Mouse (Mus musculus) heart, embryonic 16.5 days (tissue): ENCODE results near the gene Fosb. TPM values are rescaled to one million over a fixed set of nuclear protein-coding genes. Genes with fewer than 3 reads are reported as not detected.

Experiments
- ATAC-seq: fragments of 200-750 bp; cut with Nextera tagmentation; replicated peaks from 2 replicates; pipeline ENCODE4 v1.8.0; 2017; ENCODE audit warnings: moderate number of reproducible peaks; ENCODE audit not compliant: insufficient read depth, low FRiP score; ENCODE audit errors: extremely low read depth
- H3K27ac ChIP-seq: fragments of 300-500 bp; sonication (generic); 2 replicates; pipeline ENCODE4 v1.5.1; 2014; ENCODE audit warnings: mild to moderate bottlenecking, low read length, control low read depth, moderate library complexity
- H3K27me3 ChIP-seq: fragments of 300-500 bp; sonication (generic); 2 replicates; pipeline ENCODE4 v1.6.1; 2014; ENCODE audit warnings: low read length, mixed read lengths; ENCODE audit not compliant: control insufficient read depth, insufficient read depth
- H3K36me3 ChIP-seq: fragments of 300-500 bp; sonication (generic); 2 replicates; pipeline ENCODE4 v1.6.1; 2014; ENCODE audit not compliant: control insufficient read depth, insufficient read depth
- H3K4me1 ChIP-seq: fragments of 300-500 bp; sonication (generic); 2 replicates; pipeline ENCODE4 v1.6.1; 2014; ENCODE audit warnings: low read length, mixed read lengths; ENCODE audit not compliant: control insufficient read depth, insufficient read depth
- H3K4me2 ChIP-seq: fragments of 300-500 bp; sonication (generic); 2 replicates; pipeline ENCODE4 v1.6.1; 2014; ENCODE audit warnings: low read depth, mild to moderate bottlenecking, control low read depth, low read length
- H3K4me3 ChIP-seq: fragments of 300-500 bp; sonication (generic); 2 replicates; pipeline ENCODE4 v1.5.1; 2014; ENCODE audit warnings: mild to moderate bottlenecking, control low read depth, low read length
- H3K9ac ChIP-seq: fragments of 300-500 bp; sonication (generic); 2 replicates; pipeline ENCODE4 v1.6.1; 2014; ENCODE audit warnings: low read length, control low read depth
- H3K9me3 ChIP-seq: fragments of 300-500 bp; sonication (generic); replicated peaks from 2 replicates; pipeline ENCODE4 v1.6.1; 2016; ENCODE audit warnings: low read length; ENCODE audit not compliant: control insufficient read depth
- WGBS: fragments of 180-500 bp; shearing (Covaris S2); extraction: QIAGEN DNeasy Blood & Tissue Kit; methylation state at CpG from one replicate; pipeline ENCODE4 v1.1.7; 2014; 5-methylcytosine and 5-hydroxymethylcytosine counted together
- polyA plus RNA-seq: library from polyadenylated mRNA; unstranded; fragments of >200 nt; fragmentation: Nextera tagmentation; extraction: Ambion mirVana; gene quantifications from 2 replicates; pipeline ENCODE4 v1.2.1, GENCODE M21; 2015

The Fosb gene
- polyA plus RNA-seq, 1 experiment from 2014 or later: 0.24 TPM

DNA sequence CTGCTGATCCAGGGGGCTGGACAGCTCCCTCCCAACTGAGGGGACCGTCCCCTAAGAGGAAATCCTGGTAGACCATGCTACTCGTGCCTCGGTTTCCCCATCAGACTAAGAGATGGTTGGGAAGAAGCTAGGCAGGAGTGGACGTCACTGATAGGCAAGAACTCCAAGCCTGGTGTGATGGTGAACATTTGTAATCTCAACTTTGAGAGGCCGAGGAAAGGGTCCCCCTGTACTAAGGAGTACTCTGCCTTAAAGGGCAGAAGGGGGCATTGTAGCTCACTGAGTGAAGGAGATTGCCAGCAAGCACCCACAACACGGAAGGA, 4.5 kb downstream of the Fosb start:
- no peaks in the 10 kb centered on the region for H3K9me3 ChIP-seq
- WGBS: 8% methylated on average over 6 of the region's 6 CpGs
- no peaks in the 10 kb centered on the region for H3K36me3 ChIP-seq
- H3K4me2 ChIP-seq: peak overlapping the region; percentile 77
- no peak overlapping the region for H3K27ac ChIP-seq
- H3K4me3 ChIP-seq: peak overlapping the region; percentile 55
- no peak for ATAC-seq
- peaks cover 35% of the 10 kb centered on the region for H3K4me1 ChIP-seq
- H3K9ac ChIP-seq: peak overlapping the region; percentile 65; the same call in 1 of the 2 replicates
- H3K27me3 ChIP-seq: peaks cover 50% of the 10 kb centered on the region

DNA sequence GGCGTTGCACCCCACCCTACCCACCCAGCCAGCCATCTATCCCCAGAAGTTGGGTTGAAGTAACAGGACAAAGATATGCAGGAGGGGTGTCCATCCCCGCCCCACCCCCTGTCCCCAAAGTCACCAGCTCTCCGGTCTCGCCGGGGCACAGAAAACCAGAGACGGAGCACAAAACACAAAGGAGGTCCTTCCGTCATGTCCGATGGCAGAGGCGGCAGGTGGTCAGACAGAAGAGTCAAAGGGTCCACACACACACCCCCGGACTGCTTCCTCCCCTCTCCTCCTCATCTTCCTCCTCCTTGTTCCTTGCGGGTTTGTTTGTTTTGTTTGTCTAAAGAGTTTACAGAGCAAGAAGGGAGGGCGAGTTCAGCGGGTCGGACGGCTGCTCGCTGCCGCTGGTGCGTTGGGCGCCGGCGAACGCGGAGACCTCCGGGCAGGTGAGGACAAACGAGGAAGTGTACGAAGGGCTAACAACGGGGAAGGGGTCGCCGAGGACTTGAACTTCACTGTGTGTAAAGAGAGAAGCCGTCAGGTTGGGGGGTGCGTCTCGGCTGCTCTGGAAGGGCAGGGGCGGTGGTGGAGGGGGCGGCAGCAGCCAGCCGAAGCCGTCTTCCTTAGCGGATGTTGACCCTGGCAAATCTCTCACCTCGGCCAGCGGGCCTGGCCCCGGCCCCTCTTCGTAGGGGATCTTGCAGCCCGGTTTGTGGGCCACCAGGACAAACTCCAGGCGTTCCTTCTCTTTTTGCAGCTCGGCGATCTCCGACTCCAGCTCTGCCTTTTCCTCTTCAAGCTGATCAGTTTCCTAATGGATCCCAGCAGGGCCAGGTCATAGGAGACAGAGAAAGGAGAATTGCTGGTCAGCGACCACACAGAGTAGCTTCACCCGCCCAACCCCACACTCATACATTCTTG, 5.1 kb downstream of the Fosb start:
- Histone ChIP-seq H3K9me3 (no peaks in the 10 kb centered on the region), H3K27me3 (peaks cover 50% of the 10 kb centered on the region), H3K4me3 (peak overlapping the region; percentile 55), H3K9ac (peak overlapping the region; percentile 65), H3K36me3 (no peaks in the 10 kb centered on the region), H3K4me1 (peaks cover 35% of the 10 kb centered on the region), H3K4me2 (peak overlapping the region; percentile 77), H3K27ac (no peak overlapping the region)
- ATAC-seq: no peak
- WGBS: 3% methylated on average over 48 of the region's 48 CpGs

DNA sequence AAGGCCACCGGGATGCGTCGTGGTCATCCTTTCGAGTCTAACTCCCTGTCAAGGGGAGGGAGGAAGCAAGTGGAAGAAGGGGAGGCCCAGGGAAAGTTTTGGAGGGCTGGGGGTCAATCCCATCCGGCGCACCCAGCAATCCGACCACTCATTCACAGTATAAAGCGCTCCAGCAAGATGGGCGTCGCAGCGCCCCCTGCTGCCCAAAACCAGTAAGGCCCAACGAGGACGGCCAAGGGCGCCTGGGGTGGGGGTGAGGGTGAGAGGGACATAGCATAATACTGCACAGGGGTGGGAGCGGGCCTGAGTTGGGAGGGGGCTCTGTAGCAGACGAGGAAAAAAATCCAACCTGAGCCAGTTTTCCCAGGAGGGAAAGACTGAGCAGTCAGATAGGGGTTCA, 6.1 kb downstream of the Fosb start:
- WGBS: under 1% methylated on average over 16 of the region's 16 CpGs
- Histone ChIP-seq H3K9ac (peak overlapping the region; percentile 61; the same call in 1 of the 2 replicates), H3K27me3 (peaks cover 50% of the 10 kb centered on the region), H3K36me3 (no peaks in the 10 kb centered on the region), H3K4me2 (peak overlapping the region; percentile 77), H3K27ac (no peak overlapping the region), H3K9me3 (no peaks in the 10 kb centered on the region), H3K4me1 (peaks cover 31% of the 10 kb centered on the region), H3K4me3 (peak overlapping the region; percentile 55)
- no peak for ATAC-seq

DNA sequence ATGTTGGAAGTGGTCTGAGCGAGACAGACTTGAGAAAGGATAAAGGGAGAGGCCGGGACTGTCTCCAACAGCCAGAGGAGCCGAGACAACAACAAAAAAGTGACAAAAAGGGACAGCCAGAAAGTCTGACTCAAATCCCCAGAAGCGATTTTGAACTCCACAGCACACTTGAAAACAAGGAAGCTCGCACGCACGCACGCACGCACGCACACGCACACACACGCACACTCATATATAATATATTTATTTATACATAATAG, 6.9 kb downstream of the Fosb start:
- no peak for ATAC-seq
- Histone ChIP-seq H3K27ac (no peak overlapping the region), H3K27me3 (peaks cover 50% of the 10 kb centered on the region), H3K4me3 (no peak overlapping the region), H3K36me3 (no peaks in the 10 kb centered on the region), H3K9me3 (no peaks in the 10 kb centered on the region), H3K4me2 (no peak overlapping the region), H3K4me1 (peaks cover 31% of the 10 kb centered on the region), H3K9ac (no peak overlapping the region)
- WGBS: 85% methylated on average over 12 of the region's 12 CpGs

DNA sequence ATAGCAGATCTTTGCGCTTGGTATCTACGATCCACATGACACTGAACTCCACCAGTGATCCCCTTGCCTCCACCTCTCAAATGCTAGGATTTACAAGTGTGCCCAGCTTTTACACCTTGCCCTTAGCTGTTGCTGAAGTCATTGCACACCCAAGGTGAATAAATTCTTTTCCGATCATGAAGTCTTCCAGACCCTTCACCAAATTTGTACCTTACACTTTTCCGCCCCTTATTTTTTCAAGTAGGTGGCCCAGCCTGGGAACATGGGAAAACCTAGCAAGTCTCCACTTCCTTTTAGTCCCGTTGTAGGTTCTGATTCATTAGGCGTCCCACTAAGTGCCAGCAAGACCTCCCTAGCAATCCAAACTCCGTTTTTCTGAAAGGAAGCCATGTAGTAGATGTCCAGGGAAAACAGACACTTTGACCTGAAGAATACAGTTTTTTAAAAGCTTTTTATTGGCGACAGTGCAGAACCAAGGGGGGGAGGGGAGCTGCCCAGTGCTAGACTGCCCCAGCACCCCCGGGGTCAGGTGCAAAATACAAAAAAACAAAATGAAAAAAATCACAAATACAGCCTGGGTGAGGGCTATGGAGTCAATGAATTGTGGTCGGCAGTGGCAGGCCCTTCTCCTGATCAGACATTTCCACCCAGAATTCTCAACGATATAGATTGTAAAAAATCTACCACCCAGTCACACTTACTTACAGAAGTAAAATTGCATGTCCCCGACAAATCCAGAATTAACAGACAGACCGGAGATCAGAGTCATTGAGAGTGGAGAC, 7.4 kb downstream of the Fosb start:
- Histone ChIP-seq H3K4me1 (peaks cover 25% of the 10 kb centered on the region), H3K4me3 (no peak overlapping the region), H3K9ac (no peak overlapping the region), H3K4me2 (no peak overlapping the region), H3K36me3 (no peaks in the 10 kb centered on the region), H3K9me3 (no peaks in the 10 kb centered on the region), H3K27me3 (peaks cover 50% of the 10 kb centered on the region), H3K27ac (no peak overlapping the region)
- no peak for ATAC-seq
- WGBS: 51% methylated on average over 13 of the region's 13 CpGs

DNA sequence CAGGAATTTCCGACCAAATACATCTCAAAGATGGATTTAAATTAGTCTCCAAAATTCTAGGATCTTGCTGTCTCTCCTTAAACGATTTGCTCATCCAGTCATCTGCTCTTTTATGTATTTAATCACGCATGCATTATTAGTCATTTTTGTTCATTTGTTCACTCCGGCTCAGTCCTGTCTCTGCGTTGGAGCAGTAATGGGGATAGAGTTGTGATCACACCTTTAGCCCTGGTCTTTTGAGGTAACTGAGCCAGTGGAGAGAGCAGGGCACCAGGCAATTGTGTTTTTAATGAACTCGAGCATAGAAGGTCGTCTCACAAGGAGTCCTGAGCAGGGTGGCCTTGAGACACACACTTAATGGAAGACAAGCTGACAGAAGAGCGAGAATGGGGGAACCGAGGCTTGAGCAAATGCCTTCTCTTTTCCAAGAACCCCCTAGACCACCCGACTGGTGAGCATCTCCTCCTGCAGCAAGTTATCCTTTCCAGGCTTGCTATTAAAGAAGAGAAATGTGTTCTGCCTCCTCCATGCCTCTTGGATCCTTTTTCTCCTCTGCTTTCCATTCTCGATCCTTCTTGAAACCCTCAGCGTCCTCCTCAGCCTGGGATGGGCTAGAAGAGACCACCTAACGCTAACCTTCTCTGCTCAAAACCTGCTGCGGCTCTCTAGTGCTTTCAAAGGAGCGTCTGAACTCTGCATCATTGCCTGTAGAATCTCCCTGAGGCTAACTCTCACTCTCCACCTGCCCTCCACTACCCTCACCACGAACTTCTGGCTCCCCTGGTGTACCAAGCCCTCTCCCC, 8.2 kb downstream of the Fosb start:
- Histone ChIP-seq H3K36me3 (no peaks in the 10 kb centered on the region), H3K27ac (no peak overlapping the region), H3K4me2 (peak overlapping the region; percentile 42), H3K9ac (peak overlapping the region; percentile 4), H3K4me1 (peaks cover 25% of the 10 kb centered on the region), H3K4me3 (peak overlapping the region; percentile 59), H3K27me3 (peaks cover 44% of the 10 kb centered on the region), H3K9me3 (no peaks in the 10 kb centered on the region)
- no peak for ATAC-seq
- WGBS: 12% methylated on average over 16 of the region's 16 CpGs

DNA sequence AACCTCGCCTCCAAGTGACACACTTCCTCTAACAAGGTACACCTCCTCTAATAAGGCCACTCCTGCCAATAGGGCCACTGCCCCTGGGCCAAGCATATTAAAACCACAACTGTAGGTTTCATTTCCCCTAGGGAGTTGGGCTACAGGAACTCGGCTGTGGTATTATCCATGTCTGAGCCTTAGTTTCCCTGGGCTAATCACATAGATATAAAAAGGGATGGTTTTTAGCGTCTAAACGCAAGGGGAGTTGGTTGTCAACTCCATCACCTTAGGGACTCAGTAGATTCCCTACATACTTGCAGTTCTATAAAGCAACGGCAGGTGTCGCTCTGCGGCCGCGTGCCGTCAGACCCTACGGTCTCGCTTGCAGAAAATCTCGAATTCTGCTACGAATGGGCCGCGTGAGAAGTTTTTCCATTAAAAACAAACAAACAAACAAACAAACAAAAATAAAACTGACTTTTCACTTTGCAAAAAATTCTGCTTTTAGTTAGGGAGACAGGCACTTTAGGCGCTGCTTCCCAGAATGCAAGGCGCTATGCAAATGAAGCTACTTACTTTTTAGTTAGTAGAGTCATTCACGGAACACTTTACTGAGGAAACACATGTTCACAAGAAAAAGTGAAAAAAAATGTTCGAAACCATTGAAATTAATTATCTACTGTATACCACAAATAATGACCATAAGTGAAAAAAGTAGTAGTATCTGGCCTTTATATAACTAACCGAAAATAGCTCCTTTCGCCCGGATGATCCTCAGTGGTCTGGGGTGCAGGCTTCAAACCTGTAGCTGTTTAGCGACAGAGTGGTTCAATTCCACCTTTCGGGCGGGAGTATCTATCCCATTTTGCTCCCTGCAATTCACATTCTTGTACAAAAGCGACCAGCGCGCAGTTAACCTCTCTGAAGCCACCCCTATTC, 9.1 kb downstream of the Fosb start:
- WGBS: under 1% methylated on average over 29 of the region's 29 CpGs
- H3K4me3 ChIP-seq: peak overlapping the region; percentile 59
- H3K27ac ChIP-seq: no peak overlapping the region
- H3K4me2 ChIP-seq: peak overlapping the region; percentile 42
- peak; percentile 82 for ATAC-seq
- no peaks in the 10 kb centered on the region for H3K36me3 ChIP-seq
- peaks cover 25% of the 10 kb centered on the region for H3K4me1 ChIP-seq
- peak overlapping the region; percentile 56 for H3K9ac ChIP-seq
- H3K9me3 ChIP-seq: no peaks in the 10 kb centered on the region
- H3K27me3 ChIP-seq: peaks cover 35% of the 10 kb centered on the region

DNA sequence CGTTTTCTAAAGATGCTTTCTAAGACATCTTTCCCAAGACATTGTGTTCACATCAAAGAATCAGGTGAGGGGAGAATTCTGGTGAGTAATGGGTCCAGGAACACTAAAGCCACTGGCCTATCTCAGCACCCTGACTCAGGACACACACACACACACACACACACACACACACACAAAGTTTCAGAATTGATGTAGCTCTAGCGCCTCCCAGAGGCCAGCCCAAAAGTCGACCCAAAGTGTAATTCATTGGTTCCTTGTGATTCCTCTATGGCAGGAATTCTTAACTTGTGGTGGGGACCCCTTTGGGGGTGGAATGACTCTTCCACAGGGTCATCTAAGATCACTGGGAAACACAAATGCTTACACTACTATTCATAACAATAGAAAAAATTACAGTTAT, 10.7 kb downstream of the Fosb start:
- Histone ChIP-seq H3K4me1 (peaks cover 17% of the 10 kb centered on the region), H3K4me3 (no peak overlapping the region), H3K27me3 (peaks cover 19% of the 10 kb centered on the region), H3K36me3 (no peaks in the 10 kb centered on the region), H3K27ac (no peak overlapping the region), H3K9me3 (no peaks in the 10 kb centered on the region), H3K9ac (no peak overlapping the region), H3K4me2 (no peak overlapping the region)
- no peak for ATAC-seq
- 19% methylated on average over 3 of the region's 3 CpGs for WGBS
